Mouse (Mus musculus): Measurements from ENCODE around the gene Arl8a. TPM values are rescaled to one million over a fixed set of nuclear protein-coding genes. Genes with fewer than 3 reads are reported as not detected.
A peak's percentile ranks its signal among the peaks of the same experiment; 100 is the strongest.

Arl8a gene
- total and polyA plus RNA-seq, 3 experiments = 20.1 to 32.5 (median 21.0) TPM

- intact Hi-C loops (cut with DNase I) = no loop called here
- no peaks in the 10 kb centered on the region for H3K79me2 ChIP-seq (replicated peaks; ENCODE audit: control insufficient read depth, insufficient read depth, low read length)
- no peak overlapping the region for H3K9ac ChIP-seq (ENCODE audit: low read depth, low read length)
- H3K36me3 ChIP-seq (ENCODE audit: control insufficient read depth, insufficient read depth, low read length) = no peaks in the 10 kb centered on the region
- H3K27me3 ChIP-seq (ENCODE audit: control insufficient read depth, insufficient read depth, low read length) = no peaks in the 10 kb centered on the region
- H3K4me1 ChIP-seq (ENCODE audit: control insufficient read depth, insufficient read depth, low read length) = no peaks in the 10 kb centered on the region
- H3K4me3 ChIP-seq = no peak overlapping the region
- no peak for TF ChIP-seq POLR2A (IDR thresholded peaks at IDR 0.05; ENCODE audit: insufficient read depth, low read depth, low read length)
- no peak for TF ChIP-seq EP300 (IDR thresholded peaks at IDR 0.05; ENCODE audit: insufficient read depth, low read depth, low read length)
- no peak for TF ChIP-seq CTCF (IDR thresholded peaks at IDR 0.05)
- H3K27ac ChIP-seq = 0 out of 2 replicates have a peak overlapping the region, but pooled peaks have one; percentile 17
- 24% methylated on average over 6 of the region's 6 CpGs for WGBS
- peak in 1 of 2 experiments; percentile 60 for DNase-seq
Measured at GRCm38 (mm10) chr1:135131034-135131433, 15.6 kb upstream of the Arl8a start.

- Histone ChIP-seq H3K9ac (ENCODE audit: low read depth, low read length) (no peak overlapping the region), H3K79me2 (replicated peaks; ENCODE audit: control insufficient read depth, insufficient read depth, low read length) (no peaks in the 10 kb centered on the region), H3K27ac (0 out of 2 replicates have a peak overlapping the region, but pooled peaks have one; percentile 17), H3K4me1 (ENCODE audit: control insufficient read depth, insufficient read depth, low read length) (no peaks in the 10 kb centered on the region), H3K27me3 (ENCODE audit: control insufficient read depth, insufficient read depth, low read length) (no peaks in the 10 kb centered on the region), H3K4me3 (no peak overlapping the region), H3K36me3 (ENCODE audit: control insufficient read depth, insufficient read depth, low read length) (no peaks in the 10 kb centered on the region)
- no peak for DNase-seq
- intact Hi-C loops (cut with DNase I) = no loop called here
- TF ChIP-seq EP300 (IDR thresholded peaks at IDR 0.05; ENCODE audit: insufficient read depth, low read depth, low read length) = no peak
- TF ChIP-seq CTCF (IDR thresholded peaks at IDR 0.05) = no peak
- TF ChIP-seq POLR2A (IDR thresholded peaks at IDR 0.05; ENCODE audit: insufficient read depth, low read depth, low read length) = no peak
- WGBS = 48% methylated on average over 8 of the region's 8 CpGs
Measured at GRCm38 (mm10) chr1:135131560-135131959, 15.1 kb upstream of the Arl8a start.

- no peak within 1 kb of the TSS for H3K4me3 ChIP-seq
- TF ChIP-seq EP300 (IDR thresholded peaks at IDR 0.05; ENCODE audit: insufficient read depth, low read depth, low read length) (no peak), POLR2A (IDR thresholded peaks at IDR 0.05; ENCODE audit: insufficient read depth, low read depth, low read length) (no peak), CTCF (IDR thresholded peaks at IDR 0.05) (peak; percentile 73)
- H3K27me3 ChIP-seq (ENCODE audit: control insufficient read depth, insufficient read depth, low read length) = no peaks in the 10 kb centered on the region
- intact Hi-C loops (cut with DNase I) = no loop called here
- DNase-seq = peak; percentile 71 to 86
- no peak within 1 kb of the TSS for H3K27ac ChIP-seq
- H3K4me1 ChIP-seq (ENCODE audit: control insufficient read depth, insufficient read depth, low read length) = no peaks in the 10 kb centered on the region
- 5% methylated on average over 10 of the region's 10 CpGs for WGBS
- H3K79me2 ChIP-seq (replicated peaks; ENCODE audit: control insufficient read depth, insufficient read depth, low read length) = no peaks in the 10 kb centered on the region
- H3K36me3 ChIP-seq (ENCODE audit: control insufficient read depth, insufficient read depth, low read length) = no peaks in the 10 kb centered on the region
- H3K9ac ChIP-seq (ENCODE audit: low read depth, low read length) = no peak within 1 kb of the TSS
Measured at GRCm38 (mm10) chr1:135132473-135132872, 14.2 kb upstream of the Arl8a start, which contains the start of gene Ptpn7. Gene Ptpn7, plus strand, starts transcription at chr1:135132700.

GRCm38 (mm10) chr1:135132893-135133369 lies 13.7 kb upstream of the Arl8a start:
- no peaks in the 10 kb centered on the region for H3K4me1 ChIP-seq (ENCODE audit: control insufficient read depth, insufficient read depth, low read length)
- no peaks in the 10 kb centered on the region for H3K36me3 ChIP-seq (ENCODE audit: control insufficient read depth, insufficient read depth, low read length)
- TF ChIP-seq EP300 (IDR thresholded peaks at IDR 0.05; ENCODE audit: insufficient read depth, low read depth, low read length) (no peak), POLR2A (IDR thresholded peaks at IDR 0.05; ENCODE audit: insufficient read depth, low read depth, low read length) (no peak), CTCF (IDR thresholded peaks at IDR 0.05) (no peak)
- no peaks in the 10 kb centered on the region for H3K27me3 ChIP-seq (ENCODE audit: control insufficient read depth, insufficient read depth, low read length)
- no peaks in the 10 kb centered on the region for H3K79me2 ChIP-seq (replicated peaks; ENCODE audit: control insufficient read depth, insufficient read depth, low read length)
- peak in 1 of 2 experiments; percentile 50 for DNase-seq
- H3K27ac ChIP-seq = no peak overlapping the region
- intact Hi-C loops (cut with DNase I) = no loop called here
- H3K9ac ChIP-seq (ENCODE audit: low read depth, low read length) = no peak overlapping the region
- WGBS = 80% methylated on average over 9 of the region's 9 CpGs
- H3K4me3 ChIP-seq = no peak overlapping the region

- DNase-seq = no peak
- Histone ChIP-seq H3K9ac (ENCODE audit: low read depth, low read length) (no peak overlapping the region), H3K4me1 (ENCODE audit: control insufficient read depth, insufficient read depth, low read length) (no peaks in the 10 kb centered on the region), H3K27ac (no peak overlapping the region), H3K4me3 (no peak overlapping the region), H3K36me3 (ENCODE audit: control insufficient read depth, insufficient read depth, low read length) (no peaks in the 10 kb centered on the region), H3K27me3 (ENCODE audit: control insufficient read depth, insufficient read depth, low read length) (no peaks in the 10 kb centered on the region), H3K79me2 (replicated peaks; ENCODE audit: control insufficient read depth, insufficient read depth, low read length) (no peaks in the 10 kb centered on the region)
- intact Hi-C loops (cut with DNase I) = no loop called here
- TF ChIP-seq POLR2A (IDR thresholded peaks at IDR 0.05; ENCODE audit: insufficient read depth, low read depth, low read length) (no peak), CTCF (IDR thresholded peaks at IDR 0.05) (no peak), EP300 (IDR thresholded peaks at IDR 0.05; ENCODE audit: insufficient read depth, low read depth, low read length) (no peak)
- WGBS = 83% methylated on average over 10 of the region's 10 CpGs
Measured at GRCm38 (mm10) chr1:135133678-135134435, 12.8 kb upstream of the Arl8a start.
